Mouse (Mus musculus) left cerebral cortex, postnatal 10 days (tissue): ENCODE results near the gene Slc30a10. TPM values are rescaled to one million over a fixed set of nuclear protein-coding genes. Genes with fewer than 3 reads are reported as not detected.

Source experiments
- DNase-seq, 2 experiments: peaks; one replicate each; pipeline ENCODE4 v3.0.0; 2021 to 2022; ENCODE audit warnings: low spot score in 2 of 2, mixed read lengths in 1 of 2; ENCODE audit errors: extremely low spot score in 1 of 2
- intact Hi-C: fragments of 180-260 bp; cut with DNase I; formaldehyde crosslinking; loops from one replicate; pipeline ENCODE4 v1.15.1; 2025
- total RNA-seq, 2 experiments: library from RNA; stranded (reverse); gene quantifications; 2 replicates each; pipeline ENCODE4 v1.2.3; 2021

The Slc30a10 gene
- total RNA-seq, 2 experiments from 2014 or later, result 13.5 to 16.0 TPM

GRCm38 (mm10) chr1:185501801-185502340, 47.2 kb downstream of the Slc30a10 start:
- intact Hi-C loops, result loop anchor here (5.0 kb wide), 3 partner anchors 45 to 90 kb away; no protein-coding TSS in a partner anchor
- DNase-seq, result peak; percentile 52 to 73

GRCm38 (mm10) chr1:185502550-185502949, 47.9 kb downstream of the Slc30a10 start:
- intact Hi-C loops, result loop anchor here (5.0 kb wide), 3 partner anchors 45 to 90 kb away; no protein-coding TSS in a partner anchor

GRCm38 (mm10) chr1:185509042-185509441, 54.4 kb downstream of the Slc30a10 start:
- DNase-seq, result no peak
- intact Hi-C loops, result no loop called here

More at GRCm38 (mm10) chr1:185502550-185502949, 47.9 kb downstream of the Slc30a10 start:
- DNase-seq, result no peak

- no peak for DNase-seq
- intact Hi-C loops, result no loop called here
Measured at GRCm38 (mm10) chr1:185511306-185511705, 56.7 kb downstream of the Slc30a10 start.

GRCm38 (mm10) chr1:185515526-185515979, 60.9 kb downstream of the Slc30a10 start:
- no peak for DNase-seq
- intact Hi-C loops, result no loop called here

- no peak for DNase-seq
- intact Hi-C loops, result no loop called here
Measured at GRCm38 (mm10) chr1:185516041-185516440, 61.4 kb downstream of the Slc30a10 start.

GRCm38 (mm10) chr1:185517566-185517965, 62.9 kb downstream of the Slc30a10 start:
- intact Hi-C loops, result no loop called here
- peak; percentile 39 to 57 for DNase-seq

Other genes starting within 250 kb of the Slc30a10 start
- 10 to 100 TPM; 29.6 to 30.2 TPM for gene Iars2, start 125.5 kb upstream of the Slc30a10 start, total RNA-seq
- gene Bpnt1, start 122.7 kb upstream of the Slc30a10 start, total RNA-seq, result 10 to 100 TPM; 69.4 to 73.7 TPM
- 10 to 100 TPM; 92.5 to 98.2 TPM for gene Eprs, start 91.8 kb upstream of the Slc30a10 start, total RNA-seq